In the genomic region with DNA sequence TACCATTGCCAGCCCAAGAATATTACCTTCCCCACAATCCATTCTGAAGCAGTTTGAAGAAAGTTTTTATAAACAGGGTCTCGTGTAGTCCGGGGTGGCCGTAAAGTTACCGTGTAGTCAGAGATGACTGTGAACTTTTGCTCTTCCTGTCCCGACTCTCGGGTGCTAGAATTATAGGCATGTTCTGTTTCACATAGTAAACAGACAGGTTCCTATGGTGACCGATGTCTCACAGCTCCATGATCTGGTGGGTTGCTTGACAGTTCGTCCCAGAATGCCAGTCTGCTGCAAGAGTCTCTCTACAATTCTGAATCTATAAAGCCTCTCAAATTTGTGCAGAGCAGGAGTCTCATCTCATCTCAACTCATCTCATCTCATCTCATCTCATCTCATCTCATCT, we compare ENCODE assay signal across 19 mouse cellular contexts. TPM values are rescaled to one million over a fixed set of nuclear protein-coding genes. Genes with fewer than 3 reads are reported as not detected.
DNase-seq lines count a peak whose midpoint lies in the region; ATAC-seq lines count a peak whose summit lies in the region.
"Had no signal": no experiment of that assay in that cellular context is flagged by ENCODE, and none has a peak within 500 bp of the region (broad histone marks: within the 10 kb centered on the region; RNA-seq: fewer than 3 reads in every experiment).

No protein-coding gene starts in this region.

- no peaks in the 10 kb centered on the region for H3K9me3 ChIP-seq in heart, embryonic 12.5 days (replicated peaks)
- no peaks in the 10 kb centered on the region for H3K9me3 ChIP-seq in heart, embryonic 10.5 days
- no peaks in the 10 kb centered on the region; the same call in 1 of the 2 replicates for H3K9me3 ChIP-seq in kidney, embryonic 15.5 days (replicated peaks)
- H3K9me3 ChIP-seq in forebrain, embryonic 14.5 days (replicated peaks; ENCODE audit: control insufficient read depth, low read length) = no peaks in the 10 kb centered on the region
- H3K9me3 ChIP-seq: G1E; neural tube, embryonic 12.5 days had no signal

- H3K4me3 ChIP-seq in heart, embryonic 12.5 days = no peak overlapping the region
- no peak overlapping the region for H3K4me3 ChIP-seq in heart, embryonic 10.5 days
- H3K4me3 ChIP-seq in kidney, embryonic 15.5 days (replicated peaks) = no peak overlapping the region
- H3K4me3 ChIP-seq in forebrain, embryonic 14.5 days (ENCODE audit: low read depth, low read length) = no peak overlapping the region
- H3K4me3 ChIP-seq: erythroblast, embryonic 14.5 days; megakaryocyte, embryonic 14.5 days; neural tube, embryonic 12.5 days had no signal

- no peak overlapping the region for H3K9ac ChIP-seq in heart, embryonic 12.5 days
- no peak overlapping the region for H3K9ac ChIP-seq in kidney, embryonic 15.5 days
- no peak overlapping the region for H3K9ac ChIP-seq in forebrain, embryonic 14.5 days (ENCODE audit: low read length)
- H3K9ac ChIP-seq: liver, embryonic 14.5 days; neural tube, embryonic 12.5 days had no signal

- 26% methylated on average over 8 of the region's 8 CpGs for WGBS in heart, embryonic 12.5 days
- 35% methylated on average over 8 of the region's 8 CpGs for WGBS in heart, embryonic 10.5 days
- 9% methylated on average over 8 of the region's 8 CpGs for WGBS in kidney, embryonic 15.5 days
- 88% methylated on average over 8 of the region's 8 CpGs for WGBS in forebrain, embryonic 14.5 days

- peak overlapping the region; percentile 46; the same call in 1 of the 2 replicates for H3K4me2 ChIP-seq in heart, embryonic 12.5 days
- peak overlapping the region; percentile 43 for H3K4me2 ChIP-seq in kidney, embryonic 15.5 days
- H3K4me2 ChIP-seq in forebrain, embryonic 14.5 days (ENCODE audit: low read length) = no peak overlapping the region
- H3K4me2 ChIP-seq: neural tube, embryonic 12.5 days had no signal

- no peak overlapping the region for H3K27ac ChIP-seq in heart, embryonic 12.5 days (ENCODE audit: poor library complexity, severe bottlenecking)
- no peak overlapping the region for H3K27ac ChIP-seq in heart, embryonic 10.5 days
- no peak overlapping the region for H3K27ac ChIP-seq in kidney, embryonic 15.5 days
- no peak overlapping the region for H3K27ac ChIP-seq in forebrain, embryonic 14.5 days (ENCODE audit: low read depth, low read length)
- H3K27ac ChIP-seq: liver, embryonic 14.5 days; neural tube, embryonic 12.5 days had no signal

- H3K4me1 ChIP-seq in heart, embryonic 12.5 days (replicated peaks) = peaks cover 31% of the 10 kb centered on the region
- H3K4me1 ChIP-seq in heart, embryonic 10.5 days = peaks cover 14% of the 10 kb centered on the region
- peaks cover 21% of the 10 kb centered on the region for H3K4me1 ChIP-seq in kidney, embryonic 15.5 days
- H3K4me1 ChIP-seq in forebrain, embryonic 14.5 days (ENCODE audit: control insufficient read depth, insufficient read depth, low read length) = no peaks in the 10 kb centered on the region
- H3K4me1 ChIP-seq: megakaryocyte, embryonic 14.5 days; neural tube, embryonic 12.5 days had no signal

- H3K36me3 ChIP-seq in heart, embryonic 12.5 days = no peaks in the 10 kb centered on the region
- H3K36me3 ChIP-seq in heart, embryonic 10.5 days = no peaks in the 10 kb centered on the region
- no peaks in the 10 kb centered on the region for H3K36me3 ChIP-seq in kidney, embryonic 15.5 days
- no peaks in the 10 kb centered on the region for H3K36me3 ChIP-seq in forebrain, embryonic 14.5 days (ENCODE audit: control insufficient read depth, insufficient read depth, low read length)
- H3K36me3 ChIP-seq: G1E; neural tube, embryonic 12.5 days had no signal

- 0 out of 2 replicates have a peak, but pooled peaks cover 3% of the 10 kb centered on the region for H3K27me3 ChIP-seq in heart, embryonic 12.5 days (replicated peaks)
- H3K27me3 ChIP-seq in heart, embryonic 10.5 days (ENCODE audit: insufficient read depth, poor library complexity, severe bottlenecking) = peaks cover 6% of the 10 kb centered on the region; the same call in 1 of the 2 replicates
- peaks cover 3% of the 10 kb centered on the region; the same call in 1 of the 2 replicates for H3K27me3 ChIP-seq in kidney, embryonic 15.5 days
- H3K27me3 ChIP-seq in forebrain, embryonic 14.5 days (replicated peaks; ENCODE audit: control insufficient read depth, insufficient read depth, low read length) = no peaks in the 10 kb centered on the region
- H3K27me3 ChIP-seq: neural tube, embryonic 12.5 days had no signal

- DNase-seq in heart, embryonic 10.5 days (ENCODE audit: low spot score) = no peak
- DNase-seq in kidney, postnatal 10 days = no peak
- peak; percentile 31 for DNase-seq in lung, postnatal 10 days
- no peak for DNase-seq in lung, postnatal 14 days
- no peak for DNase-seq in forebrain, embryonic 14.5 days (ENCODE audit: low spot score)
- DNase-seq: cerebellum, adult 18-20 months; heart, postnatal 36 days; layer of hippocampus, postnatal 36 days; left cerebral cortex, postnatal 4 days; right cerebral cortex, postnatal 14 days; thymus, postnatal 4 days had no signal

- no peak for ATAC-seq in heart, embryonic 12.5 days (ENCODE audit: insufficient number of reproducible peaks, low FRiP score)
- ATAC-seq in kidney, embryonic 15.5 days (replicated peaks; ENCODE audit: low FRiP score) = peak; percentile 50; the same call in 1 of the 2 replicates
- ATAC-seq in forebrain, embryonic 14.5 days = no peak
- ATAC-seq: forebrain, embryonic 16.5 days had no signal

RNA-seq across cellular contexts. Expression of a gene that starts 42.8 kb away (rescaled TPM):
- polyA plus RNA-seq in heart, embryonic 12.5 days (2016; fragmentation: Nextera tagmentation; extraction: Ambion mirVana) = 49.0 and 50.4 TPM in 2 replicates
- 53.1 TPM in 2 replicates for polyA plus RNA-seq in heart, embryonic 10.5 days (2016; fragmentation: Nextera tagmentation; extraction: Ambion mirVana)
- 37.0 and 42.5 TPM in 2 replicates for polyA plus RNA-seq in kidney, embryonic 15.5 days (2015; fragmentation: Nextera tagmentation; extraction: Ambion mirVana)
- polyA plus RNA-seq in forebrain, embryonic 14.5 days (2014; fragmentation: Nextera tagmentation; extraction: Ambion mirVana) = 49.0 and 60.0 TPM in 2 replicates
